Mouse (Mus musculus) macrophage (primary cell): ENCODE data around the gene Agr2. TPM values are rescaled to one million over a fixed set of nuclear protein-coding genes. Genes with fewer than 3 reads are reported as not detected.

Experiments
- H3K27ac ChIP-seq: fragments of 350-480 bp; formaldehyde crosslinking; 2 replicates; pipeline ENCODE4 v1.9.0; 2021
- H3K36me3 ChIP-seq: fragments of 350-480 bp; formaldehyde crosslinking; 2 replicates; pipeline ENCODE4 v1.9.0; 2021; ENCODE audit errors: inconsistent target
- H3K4me3 ChIP-seq: fragments of 350-480 bp; formaldehyde crosslinking; 2 replicates; pipeline ENCODE4 v1.9.0; 2021; ENCODE audit errors: inconsistent target
- H3K79me2 ChIP-seq: fragments of 350-480 bp; formaldehyde crosslinking; 2 replicates; pipeline ENCODE4 v1.9.0; 2021; ENCODE audit errors: inconsistent target
- WGBS: methylation state at CpG from one replicate; pipeline ENCODE4 v1.1.7; 2026; ENCODE audit warnings: inconsistent platforms; ENCODE audit not compliant: missing documents; 5-methylcytosine and 5-hydroxymethylcytosine counted together
- polyA plus RNA-seq: library from polyadenylated mRNA; stranded (reverse); fragments of 250-400 nt; gene quantifications from 3 replicates; pipeline ENCODE4 v1.2.4, GENCODE M21; 2018; ENCODE audit warnings: inconsistent platforms

The Agr2 gene
- polyA plus RNA-seq, 1 experiment from 2014 or later = not detected

- H3K4me3 ChIP-seq = no peak overlapping the region
- no peak overlapping the region; the same call in 1 of the 2 replicates for H3K27ac ChIP-seq
- H3K79me2 ChIP-seq = no peaks in the 10 kb centered on the region
- WGBS = 95% methylated on average over 7 of the region's 7 CpGs
- H3K36me3 ChIP-seq = no peaks in the 10 kb centered on the region
Measured at GRCm38 (mm10) chr12:36036121-36036520, 43.4 kb downstream of the Agr2 start.

GRCm38 (mm10) chr12:36036776-36037175, 44.1 kb downstream of the Agr2 start:
- 10% methylated on average over 10 of the region's 10 CpGs for WGBS
- Histone ChIP-seq H3K79me2 (no peaks in the 10 kb centered on the region), H3K36me3 (no peaks in the 10 kb centered on the region), H3K4me3 (no peak overlapping the region), H3K27ac (peak overlapping the region; percentile 31)

GRCm38 (mm10) chr12:36039541-36040084, 46.9 kb downstream of the Agr2 start:
- Histone ChIP-seq H3K79me2 (no peaks in the 10 kb centered on the region), H3K36me3 (no peaks in the 10 kb centered on the region), H3K4me3 (peak overlapping the region; percentile 5; the same call in 1 of the 2 replicates), H3K27ac (peak overlapping the region; percentile 65)
- WGBS = 0% methylated on average over 9 of the region's 9 CpGs

- 73% methylated on average over 10 of the region's 10 CpGs for WGBS
- H3K36me3 ChIP-seq = no peaks in the 10 kb centered on the region
- H3K79me2 ChIP-seq = no peaks in the 10 kb centered on the region
- H3K4me3 ChIP-seq = no peak overlapping the region
- H3K27ac ChIP-seq = no peak overlapping the region
Measured at GRCm38 (mm10) chr12:36040571-36041280, 48.0 kb downstream of the Agr2 start.

- no peaks in the 10 kb centered on the region for H3K36me3 ChIP-seq
- H3K27ac ChIP-seq = no peak overlapping the region
- no peak overlapping the region for H3K4me3 ChIP-seq
- WGBS = 46% methylated on average over 4 of the region's 4 CpGs
- no peaks in the 10 kb centered on the region for H3K79me2 ChIP-seq
Measured at GRCm38 (mm10) chr12:36041281-36041589, 48.5 kb downstream of the Agr2 start.

- no peaks in the 10 kb centered on the region for H3K36me3 ChIP-seq
- 3% methylated on average over 50 of the region's 50 CpGs for WGBS
- peak overlapping the region; percentile 28 for H3K4me3 ChIP-seq
- no peak overlapping the region for H3K27ac ChIP-seq
- no peaks in the 10 kb centered on the region for H3K79me2 ChIP-seq
Measured at GRCm38 (mm10) chr12:36041703-36042347, 49.1 kb downstream of the Agr2 start.

- Histone ChIP-seq H3K4me3 (peak within 1 kb of the TSS; percentile 28), H3K36me3 (no peaks in the 10 kb centered on the region), H3K79me2 (no peaks in the 10 kb centered on the region), H3K27ac (no peak within 1 kb of the TSS)
- WGBS = 4% methylated on average over 34 of the region's 35 CpGs
Measured at GRCm38 (mm10) chr12:36042348-36042778, 49.7 kb downstream of the Agr2 start, which contains the start of gene Tspan13. Tspan13 (minus strand) TSS chr12:36042500.

GRCm38 (mm10) chr12:36044691-36045090, 52.0 kb downstream of the Agr2 start:
- Histone ChIP-seq H3K4me3 (no peak overlapping the region), H3K27ac (no peak overlapping the region), H3K79me2 (no peaks in the 10 kb centered on the region), H3K36me3 (no peaks in the 10 kb centered on the region)
- 89% methylated on average over 2 of the region's 2 CpGs for whole genome bisulfite sequencing

- Histone ChIP-seq H3K36me3 (no peaks in the 10 kb centered on the region), H3K27ac (no peak overlapping the region), H3K4me3 (no peak overlapping the region), H3K79me2 (no peaks in the 10 kb centered on the region)
- 12% methylated on average over 5 of the region's 5 CpGs for WGBS
Measured at GRCm38 (mm10) chr12:36046196-36046595, 53.5 kb downstream of the Agr2 start.

- no peak overlapping the region for H3K4me3 ChIP-seq
Measured at GRCm38 (mm10) chr12:36047593-36047992, 54.9 kb downstream of the Agr2 start.

GRCm38 (mm10) chr12:36050276-36050675, 57.6 kb downstream of the Agr2 start:
- Histone ChIP-seq H3K36me3 (no peaks in the 10 kb centered on the region), H3K27ac (no peak overlapping the region), H3K4me3 (no peak overlapping the region), H3K79me2 (no peaks in the 10 kb centered on the region)
- WGBS = 100% methylated on average over 1 of the region's 1 CpGs

More at GRCm38 (mm10) chr12:36047593-36047992, 54.9 kb downstream of the Agr2 start:
- WGBS = 93% methylated on average over 2 of the region's 2 CpGs
- H3K79me2 ChIP-seq = no peaks in the 10 kb centered on the region
- no peaks in the 10 kb centered on the region for H3K36me3 ChIP-seq
- no peak overlapping the region for H3K27ac ChIP-seq

Other genes starting within 250 kb of the Agr2 start
- not detected in 3 replicates for gene Agr3, start 67.3 kb upstream of the Agr2 start, polyA plus RNA-seq
- 10.1 to 18.2 TPM (median 17.7 TPM) in 3 replicates for gene Tspan13, start 49.6 kb downstream of the Agr2 start, polyA plus RNA-seq
- gene Ankmy2, start 164.2 kb downstream of the Agr2 start, polyA plus RNA-seq = 10.6 to 18.2 TPM (median 16.7 TPM) in 3 replicates
- 8.0 to 29.1 TPM (median 14.2 TPM) in 3 replicates for gene Bzw2, start 165.2 kb downstream of the Agr2 start, polyA plus RNA-seq